Mouse (Mus musculus) adrenal gland (tissue): ENCODE measurements around the gene Olfr482.

Experiments used
- intact Hi-C: fragments of 180-260 bp; cut with DNase I; formaldehyde crosslinking; loops from one replicate; pipeline ENCODE4 v1.15.1; 2025
- long read RNA-seq, 2 experiments: library from polyadenylated mRNA; unstranded; transcript quantifications; one replicate each; pipeline ENCODE4 v2.0.0; 2020; ENCODE audit warnings: borderline replicate concordance in 1 of 2; ENCODE audit not compliant: insufficient replicate concordance in 1 of 2

The Olfr482 gene
- long read RNA-seq, experiment 1 = 0 reads
- long read RNA-seq, experiment 2 = 0 reads

DNA sequence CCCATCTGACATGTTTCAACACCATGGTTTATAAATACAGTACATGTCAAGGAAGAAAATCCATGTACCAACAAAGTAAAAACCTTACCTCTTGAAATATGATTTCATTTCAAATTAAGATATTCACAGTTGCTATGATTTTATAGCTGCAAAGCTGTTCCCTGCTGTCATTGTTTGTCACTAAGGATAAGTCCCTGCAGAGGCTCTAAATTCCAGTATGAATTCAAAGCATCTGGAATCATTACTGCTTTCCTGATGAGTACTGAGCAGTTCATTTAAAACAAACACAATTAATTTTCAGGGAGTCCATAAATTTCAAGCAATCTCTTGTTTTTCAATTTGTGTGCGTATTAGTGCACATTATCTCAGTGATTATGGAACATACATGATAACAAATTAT is at the start of gene Olfr482:
Olfr482 (minus strand) TSS at position 101 of the 400 bp plus-strand sequence.
- intact Hi-C loops = no loop called here

DNA sequence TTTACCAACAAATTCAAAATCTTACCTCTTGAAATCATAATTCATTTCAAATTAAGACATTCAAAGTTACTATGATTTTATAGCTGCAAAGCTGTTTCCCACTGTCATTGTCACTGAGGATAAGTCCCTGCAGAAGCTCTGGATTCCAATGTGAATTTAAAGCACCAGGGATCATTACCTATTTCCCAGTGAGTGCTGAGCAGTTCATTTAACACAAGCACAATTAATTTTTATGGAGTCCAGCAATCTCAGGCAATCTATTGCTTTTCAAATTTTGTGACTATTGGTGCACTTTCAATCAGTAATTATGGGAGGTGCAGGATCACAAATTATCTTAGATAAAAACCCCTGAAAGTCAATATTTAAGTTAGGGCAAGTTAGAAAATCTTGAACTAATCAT is 30.0 kb upstream of the Olfr482 start, which contains the start of gene Olfr484:
Olfr484 (minus strand) TSS at position 101 of the 400 bp plus-strand sequence.
- intact Hi-C loops = no loop called here

DNA sequence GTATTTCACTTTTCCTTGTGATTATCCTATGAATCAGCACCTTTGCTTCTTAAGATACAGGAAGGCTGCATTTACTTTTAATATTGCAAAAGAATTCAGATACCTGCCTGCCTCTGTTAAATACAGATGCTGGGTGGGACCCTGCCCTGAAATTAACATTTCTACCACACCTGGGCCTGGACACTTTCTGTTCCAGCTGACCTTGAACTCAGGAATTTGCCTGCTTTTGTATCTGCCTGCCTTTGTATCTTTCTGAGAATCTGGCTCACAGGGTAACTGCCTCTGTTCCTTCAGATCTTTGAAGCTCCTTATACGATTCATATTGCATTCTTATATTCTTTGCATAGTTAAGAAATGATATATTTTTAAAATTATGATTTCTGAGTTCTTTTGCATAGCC is 24.0 kb upstream of the Olfr482 start:
- intact Hi-C loops = no loop called here

DNA sequence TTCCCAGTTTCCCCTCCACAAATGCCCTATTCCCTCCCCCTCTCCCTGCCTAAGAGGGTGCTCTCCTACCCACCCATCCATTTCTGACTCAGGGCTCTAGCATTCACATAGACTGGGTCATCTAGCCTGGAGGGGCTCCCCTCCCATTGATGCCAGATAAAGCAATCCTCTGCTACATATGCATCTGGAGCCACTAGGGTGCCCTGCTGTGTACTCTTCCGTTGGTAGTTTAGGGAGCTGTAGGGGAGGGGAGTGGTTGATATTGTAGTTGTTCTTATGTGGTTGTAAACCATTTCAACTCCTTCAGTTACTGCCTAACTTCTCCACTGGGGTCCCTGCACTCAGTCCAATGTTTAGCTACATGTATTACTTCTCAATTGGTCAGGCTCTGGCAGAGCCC is 23.3 kb upstream of the Olfr482 start:
- intact Hi-C loops = no loop called here

DNA sequence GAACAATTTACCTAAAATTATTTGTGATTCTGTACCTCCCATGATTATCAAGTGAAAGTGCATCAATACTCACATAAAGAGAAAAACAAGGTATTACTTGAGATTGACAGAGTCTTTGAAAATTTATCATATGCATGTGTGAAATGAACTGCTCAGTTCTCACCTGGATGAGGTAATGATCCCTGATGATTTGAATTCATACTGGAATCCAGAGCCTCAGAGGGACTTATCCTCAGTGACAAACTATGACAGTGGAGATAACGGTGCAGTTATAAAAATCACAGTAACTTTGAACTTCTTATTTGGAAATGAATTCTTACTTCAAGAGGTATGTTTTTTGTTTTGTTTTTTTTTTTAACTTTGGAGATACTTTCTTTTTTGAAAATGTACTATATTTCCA is 3.2 kb upstream of the Olfr482 start, which contains the start of gene Olfr483:
Olfr483 (plus strand) TSS at position 301 of the 400 bp plus-strand sequence.
- intact Hi-C loops = no loop called here

DNA sequence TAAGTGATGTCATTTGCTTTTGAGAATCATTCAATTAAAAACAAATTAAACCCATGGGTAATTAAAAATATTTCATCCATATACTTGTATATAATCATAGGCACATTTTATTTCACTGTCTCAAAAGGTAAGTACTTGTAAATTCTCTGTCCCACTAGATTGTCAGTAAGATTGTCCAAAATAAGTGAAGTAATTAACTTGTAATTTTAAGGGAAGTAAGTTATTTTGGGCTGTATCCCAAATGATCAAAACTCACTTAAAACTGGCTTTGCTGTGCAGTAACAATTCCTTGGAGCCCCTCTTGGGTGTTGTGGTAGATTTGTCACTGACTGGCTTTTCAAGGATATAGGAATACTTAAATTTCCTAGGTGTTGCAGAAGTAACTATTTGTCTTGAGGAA is 17.8 kb downstream of the Olfr482 start, which contains the start of gene Olfr481:
Olfr481 (plus strand) TSS at position 301 of the 400 bp plus-strand sequence.
- intact Hi-C loops = no loop called here

DNA sequence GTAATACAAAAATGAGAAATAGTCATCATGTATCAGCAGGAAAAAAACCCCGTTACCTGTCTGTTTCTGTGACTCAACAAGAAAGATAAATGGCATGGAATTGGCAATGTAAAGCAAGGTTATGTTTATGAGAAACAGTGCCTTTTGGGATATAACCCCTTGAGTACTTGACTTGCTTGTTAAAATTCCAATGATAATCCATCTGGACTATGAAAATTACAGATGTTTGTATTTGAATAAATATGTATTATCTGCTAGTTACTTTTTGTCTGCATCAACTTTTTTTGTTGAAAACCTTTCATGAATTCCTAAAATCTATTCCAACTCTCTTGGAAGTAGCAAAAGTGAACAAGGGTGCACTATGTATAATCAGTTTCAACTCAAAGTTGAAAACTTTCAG is 30.1 kb downstream of the Olfr482 start, which contains the start of gene Olfr480:
Olfr480 (minus strand) TSS at position 101 of the 400 bp plus-strand sequence.
- intact Hi-C loops = no loop called here

DNA sequence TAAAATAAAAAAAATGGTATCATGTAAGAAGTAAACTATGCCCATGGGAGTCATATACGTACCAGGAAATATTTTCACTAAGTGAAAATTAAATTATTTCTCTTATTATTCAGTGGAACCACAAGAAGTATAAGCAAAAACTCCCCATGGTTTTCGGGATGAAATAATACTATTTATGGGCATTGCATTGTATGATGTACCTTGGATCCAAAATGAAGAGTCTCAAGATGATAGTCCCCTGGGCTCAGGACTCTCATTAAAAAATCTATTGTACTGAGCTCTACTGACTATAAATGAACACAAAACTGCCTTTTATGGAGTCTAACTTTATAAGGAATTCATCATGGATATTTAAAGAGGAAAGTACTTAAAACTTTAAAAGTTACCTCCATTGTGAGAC is 47.0 kb downstream of the Olfr482 start, which contains the start of gene Olfr479:
Olfr479 (plus strand) TSS at position 301 of the 400 bp plus-strand sequence.
- intact Hi-C loops = no loop called here
